Mouse (Mus musculus) limb, embryonic 14.5 days (tissue): ENCODE data around the gene Gtf2f1. TPM values are rescaled to one million over a fixed set of nuclear protein-coding genes. Genes with fewer than 3 reads are reported as not detected.

Experiments used
- ATAC-seq: fragments of 200-750 bp; cut with Nextera tagmentation; 2 replicates; pipeline ENCODE4 v1.8.0; 2017; ENCODE audit warnings: low read depth, moderate number of reproducible peaks, moderate TSS enrichment; ENCODE audit not compliant: low FRiP score
- DNase-seq: peaks from one replicate; pipeline ENCODE4 v3.0.0-alpha.2; 2015; ENCODE audit warnings: low spot score
- H3K27ac ChIP-seq: fragments of 300-500 bp; sonication (generic); replicated peaks from 2 replicates; pipeline ENCODE4 v1.5.1; 2014; ENCODE audit warnings: low read depth, mild to moderate bottlenecking, low read length, moderate library complexity, mixed read lengths
- H3K27me3 ChIP-seq: fragments of 300-500 bp; sonication (generic); 2 replicates; pipeline ENCODE4 v1.6.1; 2014; ENCODE audit warnings: low read length, mixed read lengths; ENCODE audit not compliant: control insufficient read depth, insufficient read depth
- H3K36me3 ChIP-seq: fragments of 300-500 bp; sonication (generic); 2 replicates; pipeline ENCODE4 v1.6.1; 2014; ENCODE audit warnings: mild to moderate bottlenecking, low read length, moderate library complexity, mixed read lengths; ENCODE audit not compliant: control insufficient read depth, insufficient read depth
- H3K4me1 ChIP-seq: fragments of 300-500 bp; sonication (generic); 2 replicates; pipeline ENCODE4 v1.6.1; 2014; ENCODE audit warnings: antibody characterized with exemption, low read length, mixed read lengths; ENCODE audit not compliant: control insufficient read depth, insufficient read depth
- H3K4me2 ChIP-seq: fragments of 300-500 bp; sonication (generic); replicated peaks from 2 replicates; pipeline ENCODE4 v1.6.1; 2014; ENCODE audit warnings: low read depth, mild to moderate bottlenecking, low read length, moderate library complexity; ENCODE audit not compliant: severe bottlenecking
- H3K4me3 ChIP-seq: fragments of 300-500 bp; sonication (generic); replicated peaks from 2 replicates; pipeline ENCODE4 v1.5.1; 2014; ENCODE audit warnings: low read length
- H3K9ac ChIP-seq: fragments of 300-500 bp; sonication (generic); 2 replicates; pipeline ENCODE4 v1.6.1; 2014; ENCODE audit warnings: mild to moderate bottlenecking, low read depth, low read length, moderate library complexity; ENCODE audit not compliant: severe bottlenecking
- H3K9me3 ChIP-seq: fragments of 300-500 bp; sonication (generic); 2 replicates; pipeline ENCODE4 v1.6.1; 2016; ENCODE audit warnings: low read length; ENCODE audit not compliant: control insufficient read depth
- POLR2A ChIP-seq: fragments of 200-500 bp; IDR thresholded peaks from 2 replicates; pipeline ENCODE4 v1.8.0; 2012; ENCODE audit warnings: inconsistent platforms, mild to moderate bottlenecking, moderate library complexity, borderline replicate concordance; ENCODE audit not compliant: insufficient read depth, insufficient read length; ENCODE audit errors: extremely low read depth
- WGBS: fragments of 180-500 bp; shearing (Covaris S2); extraction: QIAGEN DNeasy Blood & Tissue Kit; methylation state at CpG from one replicate; pipeline ENCODE4 v1.1.7; 2014; 5-methylcytosine and 5-hydroxymethylcytosine counted together
- polyA plus RNA-seq, 2 experiments: library from polyadenylated mRNA; depleted of rRNA in 1 of 2; stranded (reverse) in 1 of 2; unstranded in 1 of 2; fragments of >200 nt; fragmentation: Nextera tagmentation in 1 of 2; extraction: Ambion mirVana in 1 of 2; gene quantifications; 2 replicates each; pipeline versions ENCODE4 v1.2.1 to v1.2.3; 2012 to 2014

Gtf2f1 gene
- polyA plus RNA-seq, 2 experiments, result 54.1 to 68.5 TPM

DNA sequence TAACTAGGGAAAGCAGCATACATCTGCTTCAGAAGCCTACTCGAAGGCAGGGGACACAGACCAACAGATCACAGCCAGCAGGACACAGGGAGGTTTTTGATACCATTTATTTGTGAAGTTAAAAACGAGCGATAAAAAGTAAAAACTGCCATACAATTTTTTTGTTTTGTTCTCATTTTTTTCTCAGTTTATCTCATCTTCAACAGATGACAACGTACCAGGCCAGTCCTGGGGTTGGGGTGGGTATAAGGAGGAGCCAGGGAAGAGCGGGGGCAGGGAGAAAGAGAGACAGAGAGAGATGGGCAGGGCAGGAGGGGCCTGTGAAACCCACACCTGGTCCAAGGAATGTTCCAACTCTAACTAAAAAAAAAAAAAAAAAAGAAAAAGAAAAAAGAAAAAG, 9.9 kb upstream of the Gtf2f1 start:
- Histone ChIP-seq H3K4me3 (no peak overlapping the region), H3K9me3 (no peaks in the 10 kb centered on the region), H3K4me1 (no peaks in the 10 kb centered on the region), H3K36me3 (peaks cover 59% of the 10 kb centered on the region), H3K27ac (no peak overlapping the region), H3K27me3 (no peaks in the 10 kb centered on the region), H3K9ac (no peak overlapping the region), H3K4me2 (no peak overlapping the region)
- WGBS, result 90% methylated on average over 5 of the region's 5 CpGs
- DNase-seq (no peak), ATAC-seq (no peak)
- TF ChIP-seq POLR2A, result no peak

DNA sequence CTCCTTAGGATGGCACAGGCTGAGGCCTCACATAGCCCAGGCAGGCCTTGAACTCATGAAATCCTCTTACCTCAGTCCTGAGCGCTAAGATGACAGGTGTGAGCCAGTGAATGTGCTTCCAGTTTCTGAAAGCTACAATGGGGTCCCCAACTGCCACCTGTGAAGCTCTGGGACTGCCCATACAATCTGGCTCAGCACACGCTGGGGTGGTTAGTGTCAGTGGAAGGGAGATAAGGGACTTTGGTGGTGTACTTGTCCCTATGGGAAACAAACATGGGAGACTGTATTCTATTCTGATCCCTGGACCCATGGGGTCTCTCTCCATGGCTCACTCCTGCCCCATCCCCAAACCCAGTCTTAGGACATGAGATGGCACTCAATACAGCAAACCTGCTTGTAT, 8.6 kb upstream of the Gtf2f1 start:
- Histone ChIP-seq H3K9me3 (no peaks in the 10 kb centered on the region), H3K4me3 (no peak overlapping the region), H3K27ac (no peak overlapping the region), H3K9ac (no peak overlapping the region), H3K4me1 (no peaks in the 10 kb centered on the region), H3K27me3 (no peaks in the 10 kb centered on the region), H3K36me3 (peaks cover 46% of the 10 kb centered on the region), H3K4me2 (no peak overlapping the region)
- 89% methylated on average over 2 of the region's 2 CpGs for WGBS
- no peak for TF ChIP-seq POLR2A
- DNase-seq (no peak), ATAC-seq (no peak)

DNA sequence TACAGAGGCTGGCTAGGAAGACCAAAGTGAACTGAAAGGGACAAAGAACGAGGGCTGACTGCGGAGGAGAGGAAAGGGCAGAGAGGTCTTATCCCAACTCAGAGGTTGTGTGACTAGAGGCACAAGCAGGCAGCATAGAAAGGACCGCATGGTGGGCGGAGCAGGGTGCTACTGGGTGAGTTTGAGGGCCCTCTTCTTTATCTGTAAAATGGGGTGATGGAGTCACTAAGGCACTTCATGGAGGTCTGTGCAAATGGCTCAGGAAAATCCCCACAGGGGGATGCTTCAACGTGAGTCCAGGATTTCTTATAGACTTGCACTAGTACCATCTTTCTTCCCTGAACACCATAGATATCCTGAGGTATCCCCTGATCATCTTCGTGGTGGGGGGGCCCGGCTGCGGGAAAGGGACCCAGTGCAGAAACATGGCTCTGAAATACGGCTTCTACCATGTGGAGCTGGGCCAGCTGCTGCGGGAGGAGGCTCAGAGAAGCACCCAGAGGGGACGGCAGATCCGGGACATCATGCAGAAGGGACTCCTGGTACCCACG, 1.2 kb upstream of the Gtf2f1 start:
- Histone ChIP-seq H3K4me1 (peaks cover 7% of the 10 kb centered on the region), H3K4me3 (peak overlapping the region; percentile 75), H3K4me2 (peak overlapping the region; percentile 79), H3K9ac (no peak overlapping the region), H3K27ac (peak overlapping the region; percentile 91), H3K9me3 (no peaks in the 10 kb centered on the region), H3K27me3 (no peaks in the 10 kb centered on the region), H3K36me3 (peaks cover 16% of the 10 kb centered on the region)
- WGBS, result 80% methylated on average over 13 of the region's 13 CpGs
- TF ChIP-seq POLR2A, result no peak
- DNase-seq (no peak), ATAC-seq (no peak)

DNA sequence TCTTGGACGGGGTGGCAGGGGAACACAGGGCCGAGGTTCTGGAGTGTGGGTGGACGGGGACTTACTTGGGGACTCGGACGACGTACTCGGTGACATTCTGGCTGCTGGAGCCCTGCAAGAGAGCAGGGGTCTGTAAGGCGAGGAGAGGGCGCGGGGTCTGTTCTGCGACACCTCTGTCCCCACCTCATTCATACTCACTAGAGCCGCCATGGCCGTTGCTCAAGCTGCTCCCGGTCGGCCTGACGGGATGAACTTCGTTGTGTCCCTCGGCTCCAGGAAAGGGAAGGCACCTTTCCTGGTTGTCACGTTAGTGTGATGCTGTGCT, 215 bp downstream of the Gtf2f1 start:
- H3K9me3 ChIP-seq, result no peaks in the 10 kb centered on the region
- H3K4me3 ChIP-seq, result peak overlapping the region; percentile 75
- no peaks in the 10 kb centered on the region for H3K27me3 ChIP-seq
- DNase-seq, result no peak
- peak; percentile 38 for ATAC-seq
- peaks cover 30% of the 10 kb centered on the region for H3K36me3 ChIP-seq
- peak overlapping the region; percentile 83 for H3K4me2 ChIP-seq
- peak overlapping the region; percentile 75 for H3K9ac ChIP-seq
- 0 out of 2 replicates have a peak overlapping the region, but pooled peaks have one; percentile 33 for H3K27ac ChIP-seq
- WGBS, result 1% methylated on average over 19 of the region's 19 CpGs
- peaks cover 7% of the 10 kb centered on the region for H3K4me1 ChIP-seq
- no peak for TF ChIP-seq POLR2A

DNA sequence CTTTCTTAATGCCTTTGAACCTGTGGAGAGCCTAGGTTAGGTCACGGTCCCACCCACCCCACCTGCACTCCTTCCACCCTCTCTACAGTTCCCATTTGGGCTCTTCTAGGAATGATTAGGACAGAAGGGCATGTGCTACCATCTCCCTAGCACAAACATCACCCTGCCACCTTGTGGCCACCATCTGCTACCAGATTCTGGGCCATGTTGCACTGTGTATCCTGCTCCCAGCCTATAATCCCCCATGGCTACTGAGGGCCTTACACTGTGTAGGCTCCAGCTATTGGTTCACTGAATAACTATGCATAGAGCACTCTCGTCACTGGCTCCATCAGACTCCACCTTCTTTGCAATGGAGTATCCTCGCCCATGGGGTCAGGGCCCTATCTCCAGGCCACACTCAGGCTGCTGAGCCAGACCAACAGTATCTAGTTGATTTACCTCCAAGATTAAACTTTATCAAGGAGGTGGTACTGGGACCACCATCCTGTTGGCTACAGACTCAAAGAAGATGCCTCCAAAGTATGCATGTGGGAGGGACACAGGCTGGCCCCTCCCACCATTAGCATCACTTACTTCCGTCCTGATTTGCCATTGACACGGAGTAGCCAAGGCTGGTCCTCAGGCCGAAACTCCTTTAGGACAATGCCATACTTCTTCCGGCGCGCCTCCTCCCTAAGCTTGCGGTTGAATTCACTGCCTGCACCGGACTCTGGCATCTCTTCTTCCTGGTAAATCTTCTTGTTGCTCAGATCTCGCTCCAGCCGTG, 3.8 kb downstream of the Gtf2f1 start:
- no peak for DNase-seq
- Histone ChIP-seq H3K9ac (no peak overlapping the region), H3K4me2 (no peak overlapping the region), H3K4me1 (peaks cover 7% of the 10 kb centered on the region), H3K27ac (no peak overlapping the region), H3K9me3 (no peaks in the 10 kb centered on the region), H3K36me3 (peaks cover 62% of the 10 kb centered on the region), H3K4me3 (no peak overlapping the region), H3K27me3 (no peaks in the 10 kb centered on the region)
- 91% methylated on average over 13 of the region's 13 CpGs for WGBS
- ATAC-seq, result no peak
- TF ChIP-seq POLR2A, result no peak
